Mouse (Mus musculus) colon, adult 2 months (tissue): Measurements from ENCODE around the gene Ear6. TPM values are rescaled to one million over a fixed set of nuclear protein-coding genes. Genes with fewer than 3 reads are reported as not detected.

ENCODE experiments used
- polyA plus RNA-seq: library from polyadenylated mRNA; depleted of rRNA; stranded (reverse); fragments of >200 nt; gene quantifications from 2 replicates; pipeline ENCODE4 v1.2.3, GENCODE M21; 2012; rRNA removed

The Ear6 gene
- not detected in 2 replicates for polyA plus RNA-seq

DNA sequence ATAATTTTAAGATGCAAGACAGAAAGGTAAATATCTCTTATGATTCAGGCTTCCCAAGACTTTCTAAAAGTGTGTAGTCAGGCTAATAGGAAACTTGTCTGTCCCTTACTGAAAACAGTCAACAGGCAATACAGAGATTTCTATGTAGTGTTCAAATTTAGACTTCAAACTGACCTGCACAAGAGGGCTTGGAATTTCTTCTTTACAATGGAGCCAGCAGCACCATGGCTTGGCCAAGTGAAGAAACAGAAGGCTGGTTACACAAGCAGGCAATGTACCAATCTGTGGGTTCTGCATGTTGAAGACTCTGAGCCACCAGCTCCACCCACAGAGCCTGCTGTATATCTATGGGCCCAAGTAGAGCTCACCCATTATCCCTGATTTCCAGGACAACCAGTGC is at the start of gene Ear6:
Gene Ear6, plus strand, starts transcription at position 301 of the 400 bp plus-strand sequence.

DNA sequence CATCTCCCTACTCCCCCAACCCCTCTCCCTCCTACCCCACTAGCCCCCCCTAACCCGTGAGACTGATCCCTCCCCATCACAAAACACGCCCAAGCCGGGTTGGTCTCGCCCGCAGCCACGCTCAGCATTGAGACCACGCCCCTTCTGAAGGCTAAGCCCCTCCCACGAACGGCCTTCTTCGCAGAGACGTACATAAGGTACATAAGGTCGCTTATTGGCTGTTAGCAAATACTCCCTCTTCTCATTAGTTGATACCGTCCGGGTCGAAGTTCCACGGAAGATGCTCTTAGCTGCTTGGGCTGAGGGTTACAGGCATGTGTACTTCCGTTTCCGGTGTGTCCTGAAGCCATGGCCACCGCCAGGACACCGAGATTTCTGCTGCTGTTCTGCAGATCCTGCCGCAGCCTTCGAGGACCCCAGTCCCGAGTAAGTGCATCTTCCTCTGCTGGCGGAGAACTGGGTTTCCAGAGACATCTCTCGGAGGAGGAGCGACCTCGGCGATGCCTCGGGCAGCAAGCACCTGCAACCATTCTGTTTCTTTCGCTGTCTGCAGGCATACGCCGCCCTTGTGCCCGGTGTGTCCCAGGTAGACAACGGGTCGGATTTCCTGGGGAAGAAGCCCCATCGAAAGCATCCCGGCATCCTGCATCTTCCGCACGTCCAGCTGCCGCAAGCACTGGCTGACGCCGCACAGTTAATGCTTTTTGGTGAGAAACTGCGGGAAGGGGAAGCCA is 31.3 kb downstream of the Ear6 start, which contains the start of gene Mettl17:
Gene Mettl17, plus strand, starts transcription at position 245 of the 734 bp plus-strand sequence.

DNA sequence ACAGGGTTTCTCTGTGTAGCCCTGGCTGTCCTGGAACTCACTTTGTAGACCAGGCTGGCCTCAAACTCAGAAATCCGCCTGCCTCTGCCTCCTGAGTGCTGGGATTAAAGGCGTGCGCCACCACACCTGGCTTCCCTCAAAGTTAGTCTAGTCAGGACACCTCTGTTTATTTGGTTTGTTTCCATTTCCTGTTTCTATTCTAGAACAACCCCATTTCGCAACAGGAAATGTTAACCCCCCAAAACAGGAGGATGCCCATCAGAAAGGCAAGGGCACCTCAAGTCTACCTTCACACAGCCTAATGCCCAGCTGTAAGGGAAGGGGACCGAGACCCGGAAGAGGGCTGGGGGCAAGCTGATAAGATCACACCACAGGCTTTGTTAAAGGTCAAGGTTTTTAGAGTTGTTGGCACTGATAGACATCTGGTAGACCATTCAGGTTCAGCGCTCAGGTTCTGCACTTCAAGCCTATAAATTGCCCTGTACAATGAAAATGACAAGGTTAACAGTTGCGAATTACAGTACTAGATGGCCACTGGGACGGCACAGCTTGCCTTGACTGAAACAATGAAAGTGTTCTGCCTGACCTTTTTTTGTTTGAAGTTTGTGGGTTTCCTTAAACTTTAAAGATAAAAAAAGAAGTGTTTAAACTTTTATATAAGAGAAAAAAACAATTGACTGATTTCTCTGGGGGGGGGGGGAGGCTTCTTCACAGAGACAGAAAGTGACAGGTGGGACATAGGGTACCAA is 38.9 kb downstream of the Ear6 start, which contains the start of gene Slc39a2:
Gene Slc39a2, plus strand, starts transcription at position 699 of the 749 bp plus-strand sequence.

Other genes with a start within 250 kb of the Ear6 start
- not detected in 2 replicates for gene Gm17078, start 242.4 kb upstream of the Ear6 start, polyA plus RNA-seq
- not detected in 2 replicates for gene Gm4181, start 218.0 kb upstream of the Ear6 start, polyA plus RNA-seq
- gene Gm17079, start 158.2 kb upstream of the Ear6 start, polyA plus RNA-seq = not detected in 2 replicates
- not detected in 2 replicates for gene Gm5800, start 136.5 kb upstream of the Ear6 start, polyA plus RNA-seq
- 9.3 and 44.7 TPM in 2 replicates for gene Ang4, start 80.1 kb upstream of the Ear6 start, polyA plus RNA-seq
- not detected in 2 replicates for gene AY358078, start 53.7 kb upstream of the Ear6 start, polyA plus RNA-seq
- gene Mettl17, start 31.1 kb downstream of the Ear6 start, polyA plus RNA-seq = 32.3 and 33.9 TPM in 2 replicates
- 0.81 and 1.2 TPM in 2 replicates for gene Slc39a2, start 39.2 kb downstream of the Ear6 start, polyA plus RNA-seq
- 357 and 436 TPM in 2 replicates for gene Ndrg2, start 60.5 kb downstream of the Ear6 start, polyA plus RNA-seq
- not detected in 2 replicates for gene Tppp2, start 64.7 kb downstream of the Ear6 start, polyA plus RNA-seq
- gene Rnase13, start 69.1 kb downstream of the Ear6 start, polyA plus RNA-seq = not detected in 2 replicates
- gene Arhgef40, start 131.0 kb downstream of the Ear6 start, polyA plus RNA-seq = 60.1 and 67.2 TPM in 2 replicates
- gene Tmem253, start 162.0 kb downstream of the Ear6 start, polyA plus RNA-seq = 22.6 and 24.3 TPM in 2 replicates
- gene Zfp219, start 167.0 kb downstream of the Ear6 start, polyA plus RNA-seq = 109 and 111 TPM in 2 replicates
- gene Olfr221, start 188.8 kb downstream of the Ear6 start, polyA plus RNA-seq = not detected in 2 replicates